Mouse (Mus musculus) CD8-positive naive resting alpha-beta T cell, adult 57 days (primary cell): ENCODE data around the gene Olfr410. TPM values are rescaled to one million over a fixed set of nuclear protein-coding genes. Genes with fewer than 3 reads are reported as not detected.

Experiments
- total RNA-seq: library from RNA; stranded (reverse); gene quantifications from one replicate; pipeline ENCODE4 v1.2.4, GENCODE M21; 2023

Olfr410 gene
- not detected for total RNA-seq

DNA sequence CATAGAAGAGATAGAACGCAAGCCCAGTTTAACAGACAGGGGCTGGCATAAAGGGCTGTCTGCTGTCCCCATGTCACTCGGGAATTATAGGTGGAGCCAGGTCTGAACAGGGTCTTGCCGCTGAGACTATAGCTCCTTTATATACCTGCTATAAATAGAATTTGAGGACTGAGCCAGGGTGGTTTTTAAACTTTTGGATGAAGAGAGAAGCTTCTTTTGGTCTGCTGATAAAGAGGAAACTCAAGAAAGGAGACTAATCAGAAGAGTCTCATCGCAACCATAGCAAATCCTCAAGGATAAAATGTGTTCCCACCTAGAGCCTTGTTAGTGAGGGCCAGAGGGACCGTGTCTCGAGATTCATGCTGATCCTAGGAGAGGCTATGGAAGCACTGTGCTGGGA lies at the start of gene Olfr410:
Olfr410 (minus strand) TSS at position 101 of the 400 bp plus-strand sequence.

DNA sequence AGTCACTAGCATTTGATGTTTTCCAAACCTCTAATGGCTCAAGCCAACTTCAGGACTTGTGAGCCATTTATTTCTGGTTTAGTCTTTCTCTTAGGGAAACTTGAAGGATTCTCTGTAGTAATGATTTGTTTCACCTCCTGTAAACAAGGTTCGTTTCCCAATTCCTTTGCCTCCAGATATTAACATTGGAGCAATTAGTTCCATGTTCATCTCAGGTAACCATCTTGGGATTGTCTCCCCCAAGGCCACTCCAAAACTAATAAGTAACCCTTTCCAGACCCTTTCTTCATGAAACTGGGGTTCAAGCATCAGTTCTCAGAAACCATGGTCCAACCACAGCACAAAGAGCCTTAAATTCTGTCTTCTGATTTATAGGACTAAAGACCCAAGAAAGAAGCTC lies 23.9 kb upstream of the Olfr410 start, which contains the start of gene Olfr412:
Olfr412 (plus strand) TSS at position 301 of the 400 bp plus-strand sequence.

DNA sequence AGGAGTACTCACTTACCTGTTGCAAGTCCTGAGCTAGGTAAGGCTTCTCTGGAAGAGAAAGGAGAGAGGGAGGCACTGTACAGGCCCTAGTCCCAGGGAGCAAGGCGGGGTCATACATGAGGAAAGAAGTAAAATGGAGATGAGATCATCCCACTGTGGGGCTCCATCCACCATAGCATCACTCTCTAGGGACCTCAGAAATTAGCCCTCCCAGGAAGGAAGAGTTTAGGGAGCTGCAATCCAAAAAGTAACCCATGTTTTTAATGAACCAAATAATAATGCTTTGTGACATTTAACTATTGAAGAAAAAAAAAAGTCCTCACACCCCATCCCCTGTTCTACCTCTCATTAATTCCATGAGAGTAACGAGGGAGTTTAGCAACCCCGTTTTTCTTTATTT lies 14.7 kb upstream of the Olfr410 start, which contains the start of gene Olfr411:
Olfr411 (minus strand) TSS at position 101 of the 400 bp plus-strand sequence.

DNA sequence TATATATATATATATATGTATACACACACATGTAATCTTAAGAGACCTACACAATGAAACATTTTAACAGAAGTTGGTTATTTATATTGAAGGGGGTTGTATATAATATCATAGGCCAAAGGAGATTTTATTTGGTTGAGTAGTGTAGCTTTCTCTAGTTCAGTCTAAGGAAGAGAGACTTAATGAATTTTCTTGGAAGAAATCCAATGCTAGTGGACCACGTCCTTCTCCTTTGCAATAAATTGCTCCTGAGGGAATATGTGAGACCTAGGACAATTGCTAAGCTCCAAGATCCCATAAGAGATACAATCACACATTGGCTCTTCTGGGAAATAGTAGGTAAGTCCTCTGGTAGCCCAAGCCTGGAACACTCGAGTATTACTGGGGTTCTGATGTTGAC lies 54.4 kb downstream of the Olfr410 start, which contains the start of gene Olfr59:
Olfr59 (plus strand) TSS at position 301 of the 400 bp plus-strand sequence.

Other genes with a start within 250 kb of the Olfr410 start
- gene Olfr401, start 224.3 kb downstream of the Olfr410 start, total RNA-seq, result not detected
- gene Olfr402, start 184.5 kb downstream of the Olfr410 start, total RNA-seq, result not detected
- gene Olfr403, start 151.8 kb downstream of the Olfr410 start, total RNA-seq, result not detected
- not detected for gene Olfr43, start 126.7 kb downstream of the Olfr410 start, total RNA-seq
- not detected for gene Olfr406, start 78.2 kb downstream of the Olfr410 start, total RNA-seq
- not detected for gene Olfr59, start 54.3 kb downstream of the Olfr410 start, total RNA-seq
- gene Olfr411, start 14.6 kb upstream of the Olfr410 start, total RNA-seq, result not detected
- gene Olfr412, start 24.0 kb upstream of the Olfr410 start, total RNA-seq, result not detected